Comparison of ENCODE assay signal across 8 mouse cellular contexts in the genomic region with DNA sequence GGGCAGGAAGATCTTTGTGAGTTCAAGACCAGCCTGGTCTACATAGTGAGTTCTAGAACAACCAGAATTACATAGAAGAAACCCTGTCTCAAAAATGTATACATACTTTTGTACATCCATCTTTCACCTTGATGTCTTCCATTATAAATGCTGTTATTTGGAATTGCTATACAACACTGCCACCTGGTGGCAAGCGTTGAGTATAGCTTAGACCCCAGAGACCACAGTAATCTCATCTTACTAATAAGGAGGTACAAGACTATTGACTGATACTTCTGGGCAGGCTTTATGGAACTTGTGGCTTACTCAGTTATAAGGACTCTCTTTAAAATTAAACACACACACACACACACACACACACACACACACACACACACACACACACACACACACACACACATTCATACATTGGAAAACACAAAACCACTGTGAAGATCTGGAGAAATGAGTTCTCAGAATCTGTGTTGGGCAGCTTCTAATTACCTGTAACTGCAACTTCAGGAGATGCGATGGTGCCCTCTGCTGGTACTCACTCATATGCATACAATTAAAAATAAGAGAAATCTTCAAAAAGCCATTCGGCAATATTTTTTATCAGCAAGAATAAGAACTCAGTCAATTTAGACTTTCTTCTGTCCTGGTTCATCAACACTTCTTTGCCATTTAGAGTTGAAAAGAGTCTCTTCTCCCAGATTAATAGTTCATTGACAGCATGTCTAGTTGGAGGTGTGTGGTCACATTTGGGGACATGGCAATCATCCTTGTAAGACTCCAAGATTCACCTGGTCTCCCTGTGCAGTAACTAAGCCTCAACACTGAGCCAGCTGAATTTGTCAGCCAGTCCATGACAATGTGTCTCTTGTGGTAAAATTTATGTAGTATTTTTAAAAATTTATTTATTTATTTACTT. TPM values are rescaled to one million over a fixed set of nuclear protein-coding genes. Genes with fewer than 3 reads are reported as not detected.
DNase-seq lines count a peak whose midpoint lies in the region; ATAC-seq and TF ChIP-seq lines count a peak whose summit lies in the region.
"Had no signal": no experiment of that assay in that cellular context is flagged by ENCODE, and none has a peak within 500 bp of the region (broad histone marks: within the 10 kb centered on the region; RNA-seq: fewer than 3 reads in every experiment).

No protein-coding gene starts in this region.

- ATAC-seq in lung, embryonic 14.5 days (ENCODE audit: insufficient read depth) = no peak

- DNase-seq in CD4-positive helper T cell, adult 2 months (ENCODE audit: low read depth, low spot score) = peak; percentile 66
- DNase-seq in MEL-GATA-1-ER (ENCODE audit: extremely low read depth, low read depth) = peak; percentile 61
- peak; percentile 39 for DNase-seq in cerebellum, adult 8-10 months
- peak; percentile 71 to 76 for DNase-seq in frontal cortex, postnatal 36 days (ENCODE audit: low spot score in 2 of 2)
- peak; percentile 70 for DNase-seq in kidney, adult 9 months
- DNase-seq in lung, embryonic 14.5 days = peak; percentile 88
- DNase-seq in right cerebral cortex, postnatal 14 days = peak; percentile 75

- 30% methylated on average over 3 of the region's 3 CpGs for WGBS in lung, embryonic 14.5 days

- H3K27ac ChIP-seq in lung, embryonic 14.5 days (ENCODE audit: low read depth) = no peak overlapping the region

- H3K4me3 ChIP-seq in lung, embryonic 14.5 days (ENCODE audit: low read depth, low read length) = no peak overlapping the region

- H3K9ac ChIP-seq in lung, embryonic 14.5 days = no peak overlapping the region

- no peaks in the 10 kb centered on the region for H3K9me3 ChIP-seq in lung, embryonic 14.5 days (ENCODE audit: low read depth, low read length)

- H3K4me2 ChIP-seq in lung, embryonic 14.5 days = no peak overlapping the region

- H3K36me3 ChIP-seq in lung, embryonic 14.5 days (ENCODE audit: insufficient read depth) = no peaks in the 10 kb centered on the region

- H3K4me1 ChIP-seq in lung, embryonic 14.5 days (ENCODE audit: insufficient read depth) = no peaks in the 10 kb centered on the region

- peak; percentile 81 for TF ChIP-seq CTCF in lung, embryonic 14.5 days (IDR thresholded peaks at IDR 0.05; ENCODE audit: low read depth)

- no peaks in the 10 kb centered on the region for H3K27me3 ChIP-seq in lung, embryonic 14.5 days (ENCODE audit: insufficient read depth, low read length)

RNA-seq across cellular contexts. Expression of gene Cwh43, which starts 22.9 kb away (rescaled TPM):
- polyA plus RNA-seq in lung, embryonic 14.5 days (2014; fragmentation: Nextera tagmentation; extraction: Ambion mirVana) = 0.18 TPM in 1 of 2 replicates, not detected in the other
- polyA plus RNA-seq: heart, embryonic 14.5 days had no signal

RNA-seq across cellular contexts. Expression of gene Ociad2, which starts 42.2 kb away (rescaled TPM):
- polyA plus RNA-seq in lung, embryonic 14.5 days (2014; fragmentation: Nextera tagmentation; extraction: Ambion mirVana) = 29.3 and 31.4 TPM in 2 replicates
